12 mouse cellular contexts compared by ENCODE assay signal in genomic region chr12:27018366-27018765, GRCm38 (mm10).
A peak's percentile ranks its signal among the peaks of the same experiment; 100 is the strongest.
DNase-seq lines count a peak whose midpoint lies in the region; ATAC-seq and TF ChIP-seq lines count a peak whose summit lies in the region.
"Had no signal": no experiment of that assay in that cellular context is flagged by ENCODE, and none has a peak within 500 bp of the region (broad histone marks: within the 10 kb centered on the region; RNA-seq: fewer than 3 reads in every experiment).

No protein-coding gene starts in this region.

- H3K4me1 ChIP-seq in embryonic facial prominence, embryonic 11.5 days (ENCODE audit: control insufficient read depth, insufficient read depth, low read length), result no peaks in the 10 kb centered on the region
- H3K4me1 ChIP-seq in embryonic facial prominence, embryonic 10.5 days, result peaks cover 16% of the 10 kb centered on the region
- no peaks in the 10 kb centered on the region for H3K4me1 ChIP-seq in forebrain, postnatal 0 days (ENCODE audit: insufficient read depth)
- peaks cover 23% of the 10 kb centered on the region for H3K4me1 ChIP-seq in midbrain, embryonic 10.5 days
- H3K4me1 ChIP-seq in neural tube, embryonic 14.5 days (ENCODE audit: control insufficient read depth, insufficient read depth, low read length), result peaks cover 10% of the 10 kb centered on the region; the same call in 1 of the 2 replicates
- no peaks in the 10 kb centered on the region for H3K4me1 ChIP-seq in lung, postnatal 0 days (ENCODE audit: insufficient read depth, low read depth, low read length)
- H3K4me1 ChIP-seq: liver, embryonic 12.5 days had no signal

- H3K27ac ChIP-seq in embryonic facial prominence, embryonic 11.5 days (replicated peaks; ENCODE audit: low read depth, low read length), result 0 out of 2 replicates have a peak overlapping the region, but pooled peaks have one; percentile 3
- no peak overlapping the region for H3K27ac ChIP-seq in embryonic facial prominence, embryonic 10.5 days (replicated peaks)
- H3K27ac ChIP-seq in forebrain, postnatal 0 days (ENCODE audit: low read depth, low read length), result no peak overlapping the region
- peak overlapping the region; percentile 49; the same call in 1 of the 2 replicates for H3K27ac ChIP-seq in midbrain, embryonic 10.5 days (replicated peaks)
- H3K27ac ChIP-seq in neural tube, embryonic 14.5 days (ENCODE audit: low read depth, low read length), result peak overlapping the region; percentile 76
- H3K27ac ChIP-seq in lung, postnatal 0 days (ENCODE audit: low read length), result no peak overlapping the region
- H3K27ac ChIP-seq: heart, embryonic 13.5 days; liver, embryonic 12.5 days had no signal

- H3K4me2 ChIP-seq in embryonic facial prominence, embryonic 11.5 days (ENCODE audit: low read depth, low read length), result no peak overlapping the region
- H3K4me2 ChIP-seq in forebrain, postnatal 0 days (ENCODE audit: low read depth), result no peak overlapping the region
- peak overlapping the region; percentile 3; the same call in 1 of the 2 replicates for H3K4me2 ChIP-seq in neural tube, embryonic 14.5 days (ENCODE audit: low read depth, low read length)
- no peak overlapping the region for H3K4me2 ChIP-seq in lung, postnatal 0 days (replicated peaks; ENCODE audit: low read depth, low read length)
- H3K4me2 ChIP-seq: heart, embryonic 13.5 days; liver, embryonic 12.5 days had no signal

- no peak for TF ChIP-seq CTCF in forebrain, postnatal 0 days (IDR thresholded peaks at IDR 0.05; ENCODE audit: low read depth)
- TF ChIP-seq CTCF in lung, postnatal 0 days (IDR thresholded peaks at IDR 0.05), result no peak

- no peaks in the 10 kb centered on the region for H3K36me3 ChIP-seq in embryonic facial prominence, embryonic 11.5 days (replicated peaks; ENCODE audit: control insufficient read depth, insufficient read depth, low read depth, low read length)
- H3K36me3 ChIP-seq in embryonic facial prominence, embryonic 10.5 days (replicated peaks), result no peaks in the 10 kb centered on the region
- no peaks in the 10 kb centered on the region for H3K36me3 ChIP-seq in forebrain, postnatal 0 days (ENCODE audit: insufficient read depth)
- H3K36me3 ChIP-seq in midbrain, embryonic 10.5 days, result no peaks in the 10 kb centered on the region
- no peaks in the 10 kb centered on the region for H3K36me3 ChIP-seq in neural tube, embryonic 14.5 days (ENCODE audit: control insufficient read depth, insufficient read depth, low read length)
- H3K36me3 ChIP-seq in lung, postnatal 0 days (ENCODE audit: insufficient read depth, low read length), result no peaks in the 10 kb centered on the region
- H3K36me3 ChIP-seq: heart, embryonic 13.5 days; liver, embryonic 12.5 days had no signal

- no peaks in the 10 kb centered on the region for H3K9me3 ChIP-seq in embryonic facial prominence, embryonic 11.5 days (replicated peaks; ENCODE audit: control insufficient read depth, low read length)
- H3K9me3 ChIP-seq in embryonic facial prominence, embryonic 10.5 days, result no peaks in the 10 kb centered on the region
- H3K9me3 ChIP-seq in forebrain, postnatal 0 days (ENCODE audit: low read length), result no peaks in the 10 kb centered on the region
- H3K9me3 ChIP-seq in midbrain, embryonic 10.5 days (replicated peaks), result no peaks in the 10 kb centered on the region
- H3K9me3 ChIP-seq in neural tube, embryonic 14.5 days (ENCODE audit: control insufficient read depth, low read length), result no peaks in the 10 kb centered on the region
- no peaks in the 10 kb centered on the region for H3K9me3 ChIP-seq in lung, postnatal 0 days (ENCODE audit: low read length)
- H3K9me3 ChIP-seq: heart, embryonic 13.5 days; liver, embryonic 12.5 days had no signal

- 62% methylated on average over 7 of the region's 7 CpGs for WGBS in embryonic facial prominence, embryonic 11.5 days
- WGBS in embryonic facial prominence, embryonic 10.5 days, result 76% methylated on average over 7 of the region's 7 CpGs
- 36% methylated on average over 7 of the region's 7 CpGs for WGBS in forebrain, postnatal 0 days
- 79% methylated on average over 7 of the region's 7 CpGs for WGBS in midbrain, embryonic 10.5 days
- 24% methylated on average over 7 of the region's 7 CpGs for WGBS in neural tube, embryonic 14.5 days
- 69% methylated on average over 7 of the region's 7 CpGs for WGBS in lung, postnatal 0 days

- ATAC-seq in embryonic facial prominence, embryonic 11.5 days (replicated peaks; ENCODE audit: insufficient number of reproducible peaks, low FRiP score, low TSS enrichment, low read depth), result no peak
- peak; percentile 42; the same call in 1 of the 2 replicates for ATAC-seq in forebrain, postnatal 0 days
- peak; percentile 79; the same call in 1 of the 2 replicates for ATAC-seq in neural tube, embryonic 14.5 days (ENCODE audit: low read depth)
- ATAC-seq in lung, postnatal 0 days, result no peak
- ATAC-seq: liver, embryonic 12.5 days had no signal

- H3K9ac ChIP-seq in embryonic facial prominence, embryonic 11.5 days (replicated peaks; ENCODE audit: low read length), result no peak overlapping the region
- H3K9ac ChIP-seq in forebrain, postnatal 0 days, result no peak overlapping the region
- no peak overlapping the region for H3K9ac ChIP-seq in neural tube, embryonic 14.5 days (replicated peaks; ENCODE audit: low read depth, low read length)
- no peak overlapping the region for H3K9ac ChIP-seq in lung, postnatal 0 days (replicated peaks; ENCODE audit: low read depth)
- H3K9ac ChIP-seq: heart, embryonic 13.5 days; liver, embryonic 12.5 days had no signal

- DNase-seq in embryonic facial prominence, embryonic 11.5 days (ENCODE audit: low spot score), result no peak
- DNase-seq in embryonic facial prominence, embryonic 10.5 days (ENCODE audit: low spot score), result no peak
- peak; percentile 25 for DNase-seq in forebrain, postnatal 0 days
- no peak for DNase-seq in midbrain, embryonic 10.5 days (ENCODE audit: low spot score)
- DNase-seq in adipocyte (ENCODE audit: low spot score), result no peak
- DNase-seq in lung, postnatal 0 days (ENCODE audit: low spot score), result no peak
- DNase-seq in kidney, postnatal 4 days, result no peak
- DNase-seq: cerebellum, postnatal 14 days; kidney, adult 18-20 months had no signal

- no peaks in the 10 kb centered on the region for H3K27me3 ChIP-seq in embryonic facial prominence, embryonic 11.5 days (ENCODE audit: control insufficient read depth, insufficient read depth, low read length)
- H3K27me3 ChIP-seq in embryonic facial prominence, embryonic 10.5 days (replicated peaks; ENCODE audit: low read depth, poor library complexity, severe bottlenecking), result no peaks in the 10 kb centered on the region
- H3K27me3 ChIP-seq in forebrain, postnatal 0 days (ENCODE audit: insufficient read depth, low read length), result no peaks in the 10 kb centered on the region
- H3K27me3 ChIP-seq in midbrain, embryonic 10.5 days (ENCODE audit: low read depth, poor library complexity, severe bottlenecking), result no peaks in the 10 kb centered on the region
- no peaks in the 10 kb centered on the region for H3K27me3 ChIP-seq in neural tube, embryonic 14.5 days (ENCODE audit: control insufficient read depth, insufficient read depth, low read length)
- H3K27me3 ChIP-seq in lung, postnatal 0 days (replicated peaks; ENCODE audit: insufficient read depth, low read length), result no peaks in the 10 kb centered on the region
- H3K27me3 ChIP-seq: heart, embryonic 13.5 days; liver, embryonic 12.5 days had no signal

- no peak for TF ChIP-seq EP300 in lung, postnatal 0 days (IDR thresholded peaks at IDR 0.05)

- no peak overlapping the region for H3K4me3 ChIP-seq in embryonic facial prominence, embryonic 11.5 days (ENCODE audit: low read depth, low read length)
- H3K4me3 ChIP-seq in embryonic facial prominence, embryonic 10.5 days, result no peak overlapping the region
- H3K4me3 ChIP-seq in forebrain, postnatal 0 days (ENCODE audit: low read depth, low read length), result no peak overlapping the region
- no peak overlapping the region for H3K4me3 ChIP-seq in midbrain, embryonic 10.5 days
- no peak overlapping the region for H3K4me3 ChIP-seq in neural tube, embryonic 14.5 days (ENCODE audit: low read depth, low read length)
- no peak overlapping the region for H3K4me3 ChIP-seq in lung, postnatal 0 days (ENCODE audit: low read depth, low read length)
- H3K4me3 ChIP-seq: heart, embryonic 13.5 days; liver, embryonic 12.5 days had no signal

Comparison
In these comparisons a context has a peak if more than half of its experiments do, and no peak if none do; other contexts are left out.
1. H3K27ac ChIP-seq: peak in embryonic facial prominence, embryonic 11.5 days (single experiment), midbrain, embryonic 10.5 days (single experiment) and neural tube, embryonic 14.5 days (single experiment); none in embryonic facial prominence, embryonic 10.5 days (single experiment), forebrain, postnatal 0 days (single experiment) and lung, postnatal 0 days (single experiment).
2. ATAC-seq: peak in forebrain, postnatal 0 days (single experiment) and neural tube, embryonic 14.5 days (single experiment); none in embryonic facial prominence, embryonic 11.5 days (single experiment) and lung, postnatal 0 days (single experiment).